Mouse (Mus musculus) testis, adult 2 months (tissue): ENCODE measurements around the gene Ifnl3.

ENCODE experiments used
- CTCF ChIP-seq: fragments of 200-500 bp; IDR thresholded peaks from 2 replicates; pipeline ENCODE4 v1.5.1; 2012; ENCODE audit warnings: low read depth, mild to moderate bottlenecking, inconsistent platforms, low read length, moderate library complexity; ENCODE audit not compliant: control insufficient read depth, insufficient read depth, insufficient replicate concordance
- POLR2A ChIP-seq: fragments of 200-500 bp; IDR thresholded peaks from 2 replicates; pipeline ENCODE4 v1.6.1; 2012; ENCODE audit warnings: low read depth, mild to moderate bottlenecking, inconsistent platforms, low read length, moderate library complexity; ENCODE audit not compliant: control insufficient read depth

GRCm38 (mm10) chr7:28495426-28495825, 27.2 kb upstream of the Ifnl3 start:
- TF ChIP-seq CTCF = no peak
- TF ChIP-seq POLR2A = no peak
